Mouse (Mus musculus): ENCODE results near the gene Gm42906. TPM values are rescaled to one million over a fixed set of nuclear protein-coding genes. Genes with fewer than 3 reads are reported as not detected.

Gene Gm42906
- polyA plus RNA-seq, 1 experiment from 2014 or later = 0.52 TPM

DNA sequence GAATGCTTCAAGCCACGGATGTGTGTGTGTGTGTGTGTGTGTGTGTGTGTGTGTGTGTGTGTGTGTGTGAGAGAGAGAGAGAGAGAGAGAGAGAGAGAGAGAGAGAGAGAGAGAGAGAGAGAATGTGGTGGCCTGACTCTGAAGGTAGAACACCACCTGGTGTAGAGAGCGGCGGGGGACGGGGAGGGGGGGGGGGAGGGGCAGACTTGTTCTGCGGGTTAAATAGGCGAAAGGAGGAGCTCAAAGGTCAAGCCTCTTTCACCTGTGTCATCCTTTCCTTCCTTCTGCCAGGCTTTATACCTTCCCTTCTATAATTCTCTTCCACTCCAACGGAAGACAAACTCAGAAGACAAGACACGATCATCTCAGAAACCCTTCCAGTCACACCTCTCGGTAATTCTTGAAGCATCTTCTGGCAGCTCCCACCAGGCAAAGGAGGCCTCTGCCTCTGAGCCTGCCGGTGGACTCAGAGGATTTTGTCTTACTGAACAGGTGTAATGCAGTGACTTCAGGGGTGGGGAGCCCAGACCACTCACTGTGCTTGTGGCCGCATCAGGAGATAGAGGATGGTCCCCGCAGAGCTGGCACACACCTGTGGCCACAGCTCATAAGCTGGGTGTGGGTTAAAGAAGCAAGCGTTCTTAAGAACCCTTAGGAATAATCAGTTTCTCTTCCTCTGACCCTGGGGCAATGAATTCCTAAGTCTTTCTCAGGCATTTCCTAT is 195.2 kb downstream of the Gm42906 start:
- 0 out of 2 replicates have a peak, but pooled peaks cover 3% of the 10 kb centered on the region for H3K4me1 ChIP-seq (replicated peaks; ENCODE audit: control insufficient read depth, insufficient read depth)
- 0 out of 2 replicates have a peak, but pooled peaks have one; percentile 17 for ATAC-seq (ENCODE audit: low FRiP score, low TSS enrichment)
- no peaks in the 10 kb centered on the region for H3K27me3 ChIP-seq (ENCODE audit: control insufficient read depth, insufficient read depth, low read length)
- peak overlapping the region; percentile 96 for H3K4me2 ChIP-seq (replicated peaks; ENCODE audit: low read depth)
- TF ChIP-seq CTCF (IDR thresholded peaks at IDR 0.05; ENCODE audit: low read depth) (no peak), EP300 (optimal IDR thresholded peaks at IDR 0.05) (no peak)
- H3K27ac ChIP-seq (replicated peaks) = no peak overlapping the region
- peak; percentile 33 for DNase-seq (ENCODE audit: low spot score)
- no peaks in the 10 kb centered on the region for H3K36me3 ChIP-seq (ENCODE audit: control insufficient read depth, insufficient read depth, low read length)
- peak overlapping the region; percentile 62 for H3K4me3 ChIP-seq (ENCODE audit: low read depth, low read length)
- H3K9ac ChIP-seq (ENCODE audit: low read length) = peak overlapping the region; percentile 79
- WGBS = 36% methylated on average over 11 of the region's 13 CpGs
- no peaks in the 10 kb centered on the region for H3K9me3 ChIP-seq (ENCODE audit: control insufficient read depth, low read length)

DNA sequence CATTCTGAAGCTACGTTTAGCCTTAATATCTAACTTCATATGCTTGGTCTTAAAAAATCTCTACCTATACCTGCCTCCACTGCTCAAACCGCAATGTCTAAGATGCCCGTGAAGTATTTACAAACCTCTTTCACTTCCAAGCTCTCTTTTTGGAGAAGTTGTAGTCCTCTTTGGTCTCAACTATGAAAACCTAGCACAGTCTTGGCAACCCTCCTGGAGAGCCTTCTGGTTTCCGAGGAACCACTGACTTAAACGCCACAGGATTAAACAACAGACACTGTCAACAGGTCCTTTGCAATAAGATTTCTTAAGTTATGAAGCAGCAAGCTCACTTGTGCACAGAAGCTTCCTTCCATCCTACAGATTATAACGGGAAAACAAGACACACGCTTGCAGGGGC is 196.1 kb downstream of the Gm42906 start:
- Histone ChIP-seq H3K36me3 (ENCODE audit: control insufficient read depth, insufficient read depth, low read length) (no peaks in the 10 kb centered on the region), H3K27ac (replicated peaks) (no peak overlapping the region), H3K9me3 (ENCODE audit: control insufficient read depth, low read length) (no peaks in the 10 kb centered on the region), H3K27me3 (ENCODE audit: control insufficient read depth, insufficient read depth, low read length) (no peaks in the 10 kb centered on the region), H3K4me2 (replicated peaks; ENCODE audit: low read depth) (no peak overlapping the region), H3K4me1 (replicated peaks; ENCODE audit: control insufficient read depth, insufficient read depth) (0 out of 2 replicates have a peak, but pooled peaks cover 3% of the 10 kb centered on the region), H3K4me3 (ENCODE audit: low read depth, low read length) (no peak overlapping the region), H3K9ac (ENCODE audit: low read length) (no peak overlapping the region)
- no peak for ATAC-seq (ENCODE audit: low FRiP score, low TSS enrichment)
- WGBS = 75% methylated on average over 7 of the region's 7 CpGs
- DNase-seq (ENCODE audit: low spot score) = no peak
- TF ChIP-seq CTCF (IDR thresholded peaks at IDR 0.05; ENCODE audit: low read depth) (no peak), EP300 (optimal IDR thresholded peaks at IDR 0.05) (no peak)

GRCm38 (mm10) chr5:151231411-151231810 is 196.6 kb downstream of the Gm42906 start:
- Histone ChIP-seq H3K4me1 (replicated peaks; ENCODE audit: control insufficient read depth, insufficient read depth) (0 out of 2 replicates have a peak, but pooled peaks cover 3% of the 10 kb centered on the region), H3K9ac (ENCODE audit: low read length) (no peak overlapping the region), H3K4me2 (replicated peaks; ENCODE audit: low read depth) (no peak overlapping the region), H3K4me3 (ENCODE audit: low read depth, low read length) (no peak overlapping the region), H3K27me3 (ENCODE audit: control insufficient read depth, insufficient read depth, low read length) (no peaks in the 10 kb centered on the region), H3K36me3 (ENCODE audit: control insufficient read depth, insufficient read depth, low read length) (no peaks in the 10 kb centered on the region), H3K9me3 (ENCODE audit: control insufficient read depth, low read length) (no peaks in the 10 kb centered on the region), H3K27ac (replicated peaks) (no peak overlapping the region)
- TF ChIP-seq EP300 (optimal IDR thresholded peaks at IDR 0.05) = no peak
- TF ChIP-seq CTCF (IDR thresholded peaks at IDR 0.05; ENCODE audit: low read depth) = no peak
- DNase-seq (ENCODE audit: low spot score) = no peak
- WGBS = 62% methylated on average over 4 of the region's 4 CpGs
- no peak for ATAC-seq (ENCODE audit: low FRiP score, low TSS enrichment)

GRCm38 (mm10) chr5:151230427-151230826 is 197.5 kb downstream of the Gm42906 start:
- no peak overlapping the region for H3K4me2 ChIP-seq (replicated peaks; ENCODE audit: low read depth)
- no peaks in the 10 kb centered on the region for H3K9me3 ChIP-seq (ENCODE audit: control insufficient read depth, low read length)
- no peak for ATAC-seq (ENCODE audit: low FRiP score, low TSS enrichment)
- H3K4me3 ChIP-seq (ENCODE audit: low read depth, low read length) = no peak overlapping the region
- TF ChIP-seq CTCF (IDR thresholded peaks at IDR 0.05; ENCODE audit: low read depth) = no peak
- no peak for TF ChIP-seq EP300 (optimal IDR thresholded peaks at IDR 0.05)
- H3K9ac ChIP-seq (ENCODE audit: low read length) = no peak overlapping the region
- 87% methylated on average over 4 of the region's 4 CpGs for WGBS
- 0 out of 2 replicates have a peak, but pooled peaks cover 3% of the 10 kb centered on the region for H3K4me1 ChIP-seq (replicated peaks; ENCODE audit: control insufficient read depth, insufficient read depth)
- H3K27me3 ChIP-seq (ENCODE audit: control insufficient read depth, insufficient read depth, low read length) = no peaks in the 10 kb centered on the region
- no peaks in the 10 kb centered on the region for H3K36me3 ChIP-seq (ENCODE audit: control insufficient read depth, insufficient read depth, low read length)
- H3K27ac ChIP-seq (replicated peaks) = no peak overlapping the region
- DNase-seq (ENCODE audit: low spot score) = no peak

GRCm38 (mm10) chr5:151228367-151229005 is 199.5 kb downstream of the Gm42906 start:
- Histone ChIP-seq H3K4me3 (ENCODE audit: low read depth, low read length) (no peak overlapping the region), H3K9ac (ENCODE audit: low read length) (no peak overlapping the region), H3K4me2 (replicated peaks; ENCODE audit: low read depth) (no peak overlapping the region), H3K27ac (replicated peaks) (no peak overlapping the region), H3K36me3 (ENCODE audit: control insufficient read depth, insufficient read depth, low read length) (no peaks in the 10 kb centered on the region), H3K27me3 (ENCODE audit: control insufficient read depth, insufficient read depth, low read length) (no peaks in the 10 kb centered on the region), H3K4me1 (replicated peaks; ENCODE audit: control insufficient read depth, insufficient read depth) (0 out of 2 replicates have a peak, but pooled peaks cover 3% of the 10 kb centered on the region), H3K9me3 (ENCODE audit: control insufficient read depth, low read length) (no peaks in the 10 kb centered on the region)
- DNase-seq (ENCODE audit: low spot score) = no peak
- no peak for ATAC-seq (ENCODE audit: low FRiP score, low TSS enrichment)
- no peak for TF ChIP-seq CTCF (IDR thresholded peaks at IDR 0.05; ENCODE audit: low read depth)
- TF ChIP-seq EP300 (optimal IDR thresholded peaks at IDR 0.05) = no peak
- 80% methylated on average over 13 of the region's 13 CpGs for WGBS

Data from stomach, postnatal 0 days (tissue).